Mouse (Mus musculus): ENCODE measurements at regions not wholly inside any gene's neighbourhood (a gene's known extent, or its start where the extent isn't known, plus 50 kb on each side); places are given as distances from the start of the nearest gene placed in this dataset.
"Not testable (repeated sequence)": the region's sequence is repeated elsewhere in the genome, so short reads cannot be mapped to it uniquely, and the experiment has no call there.

DNA sequence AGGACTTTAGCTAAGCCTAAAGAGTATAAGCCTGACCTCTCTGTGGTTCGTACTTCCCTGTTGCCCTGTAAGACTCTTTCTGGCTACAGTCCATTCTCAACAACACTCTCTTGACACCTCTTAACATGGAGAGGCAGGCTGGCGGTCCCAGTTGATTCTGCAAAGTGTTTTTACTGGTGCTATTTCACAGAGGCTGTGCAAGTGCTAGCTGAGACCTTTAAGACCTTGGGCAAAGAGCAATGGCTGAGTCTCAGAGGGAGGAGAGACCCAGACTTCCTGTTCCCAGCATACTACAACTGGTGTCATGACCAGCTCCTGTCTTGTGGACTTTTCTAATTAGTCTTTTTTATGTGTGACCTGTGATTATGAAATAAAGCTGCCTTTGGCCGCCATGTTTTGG is 159.6 kb downstream of the Lyplal1 start:
- no peak for DNase-seq

GRCm38 (mm10) chr1:185958276-185958675 is 158.8 kb downstream of the Lyplal1 start:
- DNase-seq: no peak

- no peak for DNase-seq
Measured at GRCm38 (mm10) chr1:185962606-185963005, 154.5 kb downstream of the Lyplal1 start.

- no peak for DNase-seq
Measured at GRCm38 (mm10) chr1:185963773-185964172, 153.3 kb downstream of the Lyplal1 start.

DNA sequence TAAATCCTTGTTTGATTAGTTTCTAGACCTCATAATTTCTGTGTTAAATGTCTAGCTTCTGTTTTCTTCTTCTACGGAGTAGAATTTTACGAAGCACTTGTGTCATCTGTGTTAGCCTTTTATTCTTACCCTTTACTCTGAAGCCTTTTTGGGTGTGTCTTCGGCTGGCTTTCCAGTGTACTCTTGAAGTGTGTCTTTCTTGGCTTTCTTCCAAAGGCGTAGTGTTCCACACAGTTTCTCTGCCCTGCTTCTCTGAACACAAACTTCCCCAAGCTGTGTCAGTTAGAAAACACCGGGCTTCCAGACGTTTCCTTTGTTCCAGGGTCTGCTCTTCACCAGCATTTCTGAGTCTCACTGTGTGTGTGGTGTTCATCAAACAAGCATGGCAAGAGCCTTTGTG is 152.7 kb downstream of the Lyplal1 start:
- no peak for DNase-seq

DNA sequence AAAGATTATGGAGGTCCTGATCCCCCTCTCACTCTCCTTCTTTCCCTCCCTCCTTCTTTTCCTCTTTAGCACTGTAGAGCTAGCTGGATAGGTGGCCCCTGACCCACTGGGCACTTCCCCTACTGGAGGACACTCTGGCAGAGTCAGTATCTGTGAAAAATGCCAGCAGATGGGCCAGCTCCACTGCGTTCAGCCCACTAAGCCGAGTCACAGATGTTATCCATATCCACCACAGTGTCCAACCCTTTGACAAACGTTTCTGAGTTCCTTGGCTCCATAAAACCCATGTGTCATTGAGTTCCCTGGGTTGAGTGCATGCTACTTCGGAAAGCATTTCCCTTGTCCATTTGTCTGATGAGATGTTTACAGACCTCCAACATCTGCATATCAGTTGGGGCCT is 149.9 kb downstream of the Lyplal1 start:
- no peak for DNase-seq

DNA sequence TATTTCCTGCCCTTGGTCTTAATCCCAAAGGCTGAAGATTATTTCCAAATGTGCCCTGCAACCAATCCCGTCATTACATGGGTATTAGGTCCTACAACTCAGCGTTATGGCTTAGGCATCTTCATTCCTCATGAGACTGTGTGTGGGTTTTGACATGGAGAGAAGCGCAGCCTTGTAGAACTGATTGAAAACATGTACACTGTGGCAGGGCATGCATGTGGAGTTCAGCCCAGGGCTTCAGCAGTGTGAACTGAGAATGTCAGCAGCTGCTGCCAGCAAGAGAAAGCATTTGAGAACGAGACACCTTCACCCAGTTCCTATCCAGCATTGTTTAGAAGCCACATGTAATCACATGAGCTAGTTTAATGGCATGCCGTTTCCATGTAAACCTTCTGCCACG is 149.3 kb downstream of the Lyplal1 start:
- DNase-seq: no peak

DNA sequence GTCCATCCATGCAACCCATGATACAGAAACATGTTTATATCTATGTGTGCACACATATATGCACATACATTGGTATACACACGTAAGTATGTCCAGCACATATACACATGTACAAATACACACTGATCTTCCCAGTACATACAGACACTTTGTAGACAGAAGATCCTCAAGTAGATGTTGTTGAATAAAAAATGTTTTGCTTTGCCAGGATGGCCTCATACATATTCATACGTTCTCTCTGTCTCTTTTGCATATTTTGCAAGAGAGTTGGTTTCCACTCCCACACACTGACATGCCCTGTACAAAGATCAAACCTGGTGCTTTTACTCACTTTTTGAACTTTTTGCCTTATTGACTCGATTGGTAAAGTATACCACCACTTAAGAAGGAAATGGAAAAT is 148.5 kb downstream of the Lyplal1 start:
- no peak for DNase-seq

GRCm38 (mm10) chr1:185969231-185969630 is 147.9 kb downstream of the Lyplal1 start:
- DNase-seq: no peak

DNA sequence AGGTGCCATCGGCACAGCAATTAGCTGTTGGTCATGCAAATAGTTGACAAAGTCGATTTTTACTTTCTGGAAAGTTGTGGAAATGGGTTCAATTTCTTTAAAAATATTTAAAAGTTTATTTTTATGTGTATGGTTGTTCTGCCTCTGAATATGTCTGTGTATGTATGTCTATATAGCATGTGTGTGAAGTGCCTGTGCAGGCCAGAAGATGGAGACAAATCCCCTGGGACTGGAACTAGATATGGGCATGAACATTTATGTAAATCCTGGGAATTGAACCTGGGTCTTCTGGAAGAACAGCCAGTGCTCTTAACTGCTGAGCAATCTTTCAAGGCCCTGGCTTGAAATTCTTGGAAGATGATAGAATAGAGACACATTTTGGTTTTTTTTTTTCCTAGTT is 140.0 kb downstream of the Lyplal1 start:
- DNase-seq: no peak

DNA sequence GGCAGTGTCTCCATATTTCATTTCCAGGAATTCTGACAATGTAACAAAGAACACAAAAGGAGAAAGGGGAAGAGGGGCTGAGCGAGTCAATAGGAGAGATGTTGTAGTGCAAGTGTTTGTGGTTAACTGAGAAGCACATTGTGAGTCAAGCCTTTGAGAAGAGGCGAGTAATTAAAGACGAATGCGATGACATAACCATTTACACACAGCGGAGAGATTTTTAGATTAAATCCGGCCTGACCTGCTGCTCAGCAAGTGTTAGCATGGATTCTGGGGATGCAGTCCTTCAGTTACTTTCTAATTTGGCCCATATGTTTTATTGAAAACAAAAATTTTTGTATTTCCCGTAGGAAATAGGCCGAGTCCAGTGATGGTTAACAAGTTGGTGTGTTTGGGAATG is 127.7 kb downstream of the Lyplal1 start:
- DNase-seq: no peak

DNA sequence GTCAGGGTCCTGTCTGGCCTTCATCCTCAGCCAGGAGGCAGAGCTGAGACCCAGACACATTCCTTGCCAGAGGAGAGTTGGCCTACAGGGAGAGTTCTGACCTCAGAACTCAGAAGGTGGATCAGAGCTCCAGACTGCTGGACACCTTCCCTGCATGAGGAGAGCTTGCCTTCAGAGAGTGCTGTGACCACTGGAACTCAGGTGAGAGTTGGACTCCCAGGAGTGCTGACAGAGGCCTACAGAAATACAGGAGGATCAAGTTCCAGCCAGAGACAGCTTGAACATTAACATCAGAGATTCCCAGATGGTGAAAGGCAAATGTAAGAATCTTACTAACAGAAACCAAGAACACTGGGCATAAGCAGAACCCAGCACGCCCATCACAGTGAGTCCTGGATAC is 117.0 kb downstream of the Lyplal1 start:
- not testable (repeated sequence) for DNase-seq

- no peak for DNase-seq
Measured at GRCm38 (mm10) chr1:186013413-186013812, 103.7 kb downstream of the Lyplal1 start.

GRCm38 (mm10) chr1:186014166-186014565 is 102.9 kb downstream of the Lyplal1 start:
- DNase-seq: no peak

DNA sequence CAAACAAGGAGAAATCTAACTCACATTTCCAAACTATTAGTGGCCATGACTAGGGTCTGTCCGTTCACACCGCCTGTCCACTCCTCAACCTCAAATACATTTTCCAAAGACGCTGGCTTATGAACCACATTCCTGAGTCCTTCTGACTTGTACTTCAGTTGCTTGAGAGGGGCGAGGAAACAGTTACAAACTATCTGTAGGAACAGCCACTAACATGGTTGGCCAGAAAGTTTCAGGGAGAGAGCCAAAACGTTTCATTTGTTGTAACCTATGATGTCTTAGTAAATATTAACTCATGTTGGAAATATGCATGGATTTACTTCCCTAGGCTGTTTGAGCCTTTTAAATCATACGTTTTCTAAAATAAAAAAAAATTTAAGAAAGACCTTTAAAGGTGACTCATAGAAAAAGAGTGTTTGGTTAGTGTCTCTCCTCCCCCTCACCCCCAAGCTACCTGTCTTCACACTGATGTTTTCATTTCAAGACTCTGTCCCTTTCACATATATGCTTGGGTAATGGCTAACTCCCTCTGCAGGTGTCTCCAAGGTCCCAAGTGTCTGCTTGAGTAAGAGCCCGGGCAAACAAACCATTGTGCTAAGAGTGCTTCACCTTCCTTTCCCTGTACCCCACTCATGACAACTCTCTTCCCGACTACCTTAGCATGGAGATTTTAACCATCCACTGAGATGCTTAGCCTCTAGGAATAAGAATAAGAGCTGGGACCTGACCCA is 101.1 kb downstream of the Lyplal1 start:
- DNase-seq: no peak

DNA sequence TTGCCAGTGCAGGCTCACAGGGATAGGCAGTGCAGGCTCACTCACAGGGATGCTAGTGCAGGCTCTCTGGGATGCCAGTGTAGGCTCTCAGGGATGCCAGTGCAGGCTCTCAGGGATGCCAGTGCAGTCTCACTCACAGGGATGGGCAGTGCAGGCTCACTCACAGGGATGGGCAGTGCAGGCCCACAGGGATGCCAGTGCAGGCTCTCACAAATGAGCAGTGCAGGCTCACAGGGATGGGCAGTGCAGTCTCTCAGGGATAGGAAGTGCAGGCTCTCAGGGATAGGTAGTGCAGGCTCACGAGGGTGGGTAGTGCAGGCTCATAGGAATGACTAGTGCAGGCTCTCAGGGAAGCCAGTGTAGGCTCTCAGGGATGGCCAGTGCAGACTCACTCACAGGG is 99.6 kb downstream of the Lyplal1 start:
- no peak for DNase-seq

- DNase-seq: no peak
Measured at GRCm38 (mm10) chr1:186019511-186019910, 97.6 kb downstream of the Lyplal1 start.

GRCm38 (mm10) chr1:186031951-186032350 is 85.2 kb downstream of the Lyplal1 start:
- no peak for DNase-seq

DNA sequence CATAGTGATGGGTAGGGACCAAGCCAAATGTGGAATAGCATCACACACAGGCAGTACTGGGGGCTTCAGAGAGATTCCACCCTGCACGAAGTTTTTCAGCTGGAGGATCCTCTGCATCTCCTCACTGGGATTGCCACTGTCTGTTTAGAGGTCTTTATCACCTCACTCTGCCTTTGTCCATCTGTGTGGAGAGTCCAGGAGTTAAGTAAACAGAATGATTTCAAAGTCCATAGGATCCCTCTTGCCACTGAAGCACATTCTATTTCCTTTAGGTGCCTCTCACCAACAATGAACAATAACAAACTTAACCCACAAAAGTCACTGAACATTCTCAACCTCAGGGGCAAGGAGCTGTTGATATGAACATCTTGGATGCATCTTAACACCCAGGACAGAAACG is 82.7 kb downstream of the Lyplal1 start:
- DNase-seq: no peak
